Mouse (Mus musculus) CD8-positive naive resting alpha-beta T cell, adult 2 months (primary cell): ENCODE results near the gene Drc7.
"Not testable (repeated sequence)": the region's sequence is repeated elsewhere in the genome, so short reads cannot be mapped to it uniquely, and the experiment has no call there.

Experiments used
- DNase-seq, 2 experiments: peaks; one replicate each; pipeline ENCODE4 v3.0.0; 2022; ENCODE audit warnings: low read depth in 2 of 2, low spot score in 2 of 2

The Drc7 gene

DNA sequence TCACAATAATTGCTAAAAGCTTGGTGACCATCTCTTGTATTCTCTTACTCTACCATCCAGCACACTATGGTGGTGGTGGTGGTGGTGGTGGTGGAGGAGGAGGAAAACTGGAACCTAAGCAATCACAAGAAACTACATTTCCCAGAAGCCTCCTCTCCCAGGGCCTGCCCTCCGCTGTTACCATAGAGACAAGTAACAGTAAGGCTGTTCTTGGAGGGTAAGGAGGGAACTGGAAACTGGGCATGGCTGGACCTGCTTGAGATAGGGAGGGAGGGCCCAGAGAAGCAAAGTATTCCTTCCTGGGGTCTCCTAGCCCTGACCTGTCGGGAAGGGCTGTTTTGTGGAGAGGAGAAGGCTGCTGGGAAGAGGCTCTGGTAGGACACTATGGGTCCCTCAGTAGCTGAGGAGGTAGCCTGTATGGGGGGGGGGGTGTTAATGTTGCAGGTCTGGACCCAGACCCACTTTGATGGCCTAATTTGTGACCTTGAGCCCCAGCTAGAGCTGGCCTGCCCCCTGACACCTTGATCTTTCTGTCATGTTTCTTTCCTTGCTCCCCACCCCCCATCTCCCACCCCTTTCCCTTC is at the start of gene Drc7:
Gene Drc7, plus strand, starts transcription at position 177 of the 584 bp plus-strand sequence.
- no peak for DNase-seq

DNA sequence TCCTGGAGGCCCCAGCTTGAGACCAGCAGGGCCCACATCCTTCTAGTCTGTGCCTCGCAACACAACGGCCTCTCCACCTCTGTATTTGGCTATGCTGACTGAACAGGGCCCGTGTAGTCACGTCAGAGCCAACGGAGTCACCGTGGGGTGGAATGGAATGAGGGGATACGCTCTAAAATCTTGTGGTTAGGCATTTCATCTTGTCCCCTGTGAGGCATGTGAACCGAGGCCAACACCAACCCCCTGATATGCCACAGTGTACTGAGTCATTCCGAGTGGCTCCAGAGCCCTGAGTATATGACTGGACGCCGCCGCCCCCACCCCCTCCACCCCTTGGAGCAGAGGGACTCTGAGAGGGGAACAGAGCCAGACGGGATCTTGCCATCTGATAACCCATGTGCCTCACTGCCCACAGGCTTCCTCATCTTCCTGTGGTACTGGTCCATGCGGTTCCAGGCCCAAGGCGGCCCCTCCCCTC is 42.4 kb upstream of the Drc7 start:
- DNase-seq, result no peak

DNA sequence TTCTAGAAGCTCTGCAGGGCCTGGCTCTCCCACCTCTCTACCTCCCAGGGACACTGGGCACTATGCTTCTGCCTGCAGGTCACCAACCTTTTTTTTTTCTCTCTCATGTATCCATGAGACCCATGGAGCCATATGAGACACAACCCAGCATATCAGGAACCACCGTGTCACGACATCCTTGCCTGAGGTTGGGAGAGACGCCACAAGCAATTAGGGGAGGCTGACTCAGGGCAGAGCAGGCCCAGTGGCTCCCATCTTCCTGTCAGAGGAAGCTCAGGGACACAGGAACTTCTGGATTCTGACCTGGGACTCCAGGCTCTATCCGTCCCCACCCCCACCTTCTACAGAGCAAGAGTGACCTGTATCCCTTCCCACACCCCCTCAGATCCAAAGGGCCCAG is 39.0 kb upstream of the Drc7 start:
- no peak for DNase-seq

DNA sequence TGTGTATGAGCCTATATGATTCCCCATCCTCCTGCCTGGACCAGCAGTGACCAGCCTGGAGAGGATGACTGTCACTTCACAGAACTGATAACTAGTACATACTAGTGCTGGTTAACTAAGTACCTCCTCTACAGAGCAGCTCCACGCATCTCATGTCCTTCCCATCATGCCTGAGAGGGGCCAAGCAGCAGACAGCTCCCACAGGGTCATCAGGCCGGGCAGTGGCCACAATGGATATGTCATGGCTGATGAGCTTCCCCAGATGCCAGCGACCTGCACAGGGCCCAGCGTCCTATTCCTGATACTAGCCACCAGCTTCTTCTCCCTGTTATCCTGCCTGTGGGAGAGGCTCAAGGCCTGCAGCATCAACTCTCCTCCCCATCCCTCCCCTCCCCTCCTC is 38.2 kb upstream of the Drc7 start:
- no peak for DNase-seq

DNA sequence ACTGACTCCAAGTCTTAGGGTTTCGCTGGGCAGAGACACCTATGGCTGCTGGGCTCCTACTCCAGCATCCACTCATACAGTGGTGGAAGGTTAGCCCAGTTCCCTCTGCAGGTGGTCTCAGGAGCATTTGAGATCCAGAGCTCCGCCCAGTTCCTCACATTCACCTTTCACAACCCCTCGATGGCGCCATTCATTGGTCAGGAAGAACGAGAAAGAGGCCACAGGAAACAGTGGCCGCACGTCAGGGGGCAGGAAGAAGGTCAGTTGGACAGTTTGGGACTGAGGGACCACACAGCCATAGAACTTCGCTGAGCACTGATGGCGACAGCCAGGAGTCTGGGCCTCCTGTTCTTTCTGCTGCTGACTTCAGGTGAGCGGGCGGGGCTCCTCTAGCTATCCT is 37.5 kb upstream of the Drc7 start, which contains the start of gene Adgrg3:
Gene Adgrg3, plus strand, starts transcription at position 242 of the 400 bp plus-strand sequence.
- no peak for DNase-seq

GRCm38 (mm10) chr8:95017969-95018635 is 36.8 kb upstream of the Drc7 start:
- no peak for DNase-seq

- DNase-seq, result peak; percentile 62 to 69
These were observed 34.6 kb upstream of the Drc7 start for GRCm38 (mm10) chr8:95020293-95020777.

GRCm38 (mm10) chr8:95020821-95021220 is 34.1 kb upstream of the Drc7 start:
- peak; percentile 25 to 46 for DNase-seq

- no peak for DNase-seq
These were observed 31.7 kb upstream of the Drc7 start for GRCm38 (mm10) chr8:95023201-95023600.

DNA sequence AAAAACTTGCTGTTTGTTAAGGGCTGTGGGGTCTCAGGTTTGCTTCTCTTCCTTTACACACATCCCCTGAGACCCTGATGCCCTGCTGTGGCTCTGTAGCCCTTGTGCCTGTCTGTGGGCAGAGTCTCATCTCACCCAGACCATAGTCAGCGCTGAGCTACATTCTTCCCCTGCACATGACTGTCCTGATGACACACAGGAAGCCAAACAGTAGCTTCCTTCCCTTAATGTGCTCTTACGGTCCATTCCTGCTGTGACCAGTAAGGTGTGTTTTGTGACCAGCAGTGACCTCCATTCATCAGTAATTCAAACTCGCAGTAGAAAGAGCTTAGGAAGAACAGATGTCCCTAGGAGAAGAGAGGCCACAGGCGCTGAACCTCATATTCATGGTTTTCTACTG is 30.5 kb upstream of the Drc7 start:
- no peak for DNase-seq

- peak in 1 of 2 experiments; percentile 45 for DNase-seq
These were observed 29.5 kb upstream of the Drc7 start for GRCm38 (mm10) chr8:95025421-95025820.

DNA sequence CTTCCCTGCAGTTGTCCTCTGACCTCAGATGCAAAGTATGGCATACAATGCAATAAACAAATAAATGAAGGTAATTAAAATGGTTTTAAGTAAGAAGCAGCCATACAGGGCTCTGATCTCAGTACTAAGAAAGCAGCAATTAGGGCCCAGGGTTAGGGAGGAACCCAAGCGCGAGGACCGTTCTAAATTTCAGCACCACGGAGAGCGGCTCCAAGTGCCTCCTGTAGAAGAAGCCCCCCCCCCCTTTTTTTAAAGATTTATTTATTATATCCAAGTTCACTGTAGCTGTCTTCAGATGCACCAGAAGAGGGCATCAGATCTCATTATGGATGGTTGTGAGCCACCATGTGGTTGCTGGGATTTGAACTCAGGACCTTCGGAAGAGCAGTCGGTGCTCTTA is 26.5 kb upstream of the Drc7 start:
- DNase-seq, result not testable (repeated sequence)

DNA sequence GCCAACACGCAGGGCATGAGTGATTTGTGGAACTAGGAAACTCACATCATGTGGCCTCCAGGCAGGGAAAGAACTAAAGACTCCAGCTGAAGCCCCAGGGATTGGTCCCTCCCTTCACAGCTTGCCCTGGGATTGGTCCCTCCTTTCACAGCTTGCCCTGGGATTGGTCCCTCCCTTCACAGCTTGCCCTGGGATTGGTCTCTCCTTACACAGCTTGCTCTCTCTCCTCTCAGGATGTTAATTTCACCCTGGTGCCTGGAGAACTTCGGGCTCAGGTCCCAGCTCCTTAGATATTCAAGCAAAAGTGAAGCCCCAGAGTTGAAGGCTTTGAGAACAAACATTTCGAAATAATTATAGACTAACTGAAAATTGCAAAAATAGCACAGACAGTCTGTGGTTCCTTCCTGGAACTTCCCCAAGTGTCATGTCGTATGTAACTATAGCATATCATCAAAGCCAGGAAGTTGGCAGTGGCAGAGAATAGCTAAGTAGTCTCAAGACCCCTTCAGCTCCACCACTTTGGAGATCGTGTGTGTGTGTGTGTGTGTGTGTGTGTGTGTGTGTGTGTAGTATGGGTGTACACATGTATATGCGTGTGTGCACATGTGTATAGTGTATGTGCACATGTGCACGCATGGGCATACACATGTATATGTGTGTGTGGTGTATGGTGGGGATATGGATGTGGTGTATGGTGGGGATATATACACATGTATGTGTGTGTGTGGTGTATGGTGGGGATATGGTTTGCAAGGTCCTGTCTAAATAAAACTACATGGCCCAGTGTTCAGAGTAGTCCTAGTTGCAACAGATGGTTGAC is 17.6 kb upstream of the Drc7 start:
- DNase-seq, result no peak

- no peak for DNase-seq
These were observed 12.8 kb upstream of the Drc7 start for GRCm38 (mm10) chr8:95041883-95042784.

DNA sequence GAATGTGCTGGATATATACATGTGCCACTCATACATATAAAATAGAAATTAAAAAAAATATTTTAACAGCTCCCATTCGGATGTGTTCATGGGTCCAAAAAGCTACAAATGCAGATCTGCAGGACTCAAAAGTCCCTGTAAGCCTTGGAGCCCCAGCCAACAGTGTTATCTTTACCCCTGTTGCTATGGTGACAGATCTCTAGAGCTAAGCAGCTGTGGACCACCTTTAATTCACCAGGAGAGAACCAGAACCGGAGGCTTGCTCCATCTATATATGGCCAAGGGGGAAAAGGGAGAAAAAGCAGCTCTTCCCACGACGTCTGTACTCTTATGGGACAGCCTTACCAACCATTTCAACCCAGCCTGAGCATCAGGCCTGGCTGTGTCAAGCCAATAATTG is 10.1 kb upstream of the Drc7 start:
- DNase-seq, result no peak

- no peak for DNase-seq
These were observed 7.9 kb upstream of the Drc7 start for GRCm38 (mm10) chr8:95046982-95047381.

DNA sequence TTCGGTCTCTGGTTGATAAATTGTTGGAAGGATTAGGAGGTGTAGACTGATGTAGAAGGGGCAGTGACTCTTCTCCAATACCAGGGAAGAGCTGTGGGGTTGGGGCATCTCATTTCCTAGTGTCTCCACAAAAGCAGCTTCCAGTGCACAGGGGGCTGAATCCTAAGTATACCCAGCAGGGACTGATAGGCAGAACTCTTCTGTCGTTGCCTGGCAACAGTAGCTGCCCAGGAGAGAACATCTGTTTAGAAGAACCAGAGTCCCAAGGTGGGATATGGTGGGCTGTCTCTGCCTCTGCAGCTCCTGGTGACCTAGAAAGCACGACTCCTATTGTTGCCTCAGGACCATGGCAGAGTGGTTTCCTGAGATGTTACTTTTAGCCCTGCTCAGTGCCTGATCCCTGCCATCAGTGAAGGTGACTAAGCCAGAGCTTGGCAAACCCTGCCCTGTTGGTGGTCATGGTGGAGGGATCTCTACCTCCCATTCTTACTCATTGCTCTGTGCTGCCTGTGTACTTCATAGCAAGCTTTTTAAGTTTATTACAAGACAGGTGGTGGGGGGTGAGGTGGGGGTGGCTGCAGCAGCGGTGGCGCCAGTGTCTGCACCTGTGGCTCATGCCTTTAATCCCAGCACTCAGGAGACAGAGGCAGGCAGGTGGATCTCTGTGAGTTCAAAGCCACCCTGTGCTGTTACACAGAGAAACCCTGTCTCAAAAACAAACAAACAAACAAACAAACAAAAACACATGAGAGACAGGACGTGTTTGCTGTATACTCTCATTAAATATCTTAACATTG is 6.8 kb upstream of the Drc7 start:
- DNase-seq, result no peak

DNA sequence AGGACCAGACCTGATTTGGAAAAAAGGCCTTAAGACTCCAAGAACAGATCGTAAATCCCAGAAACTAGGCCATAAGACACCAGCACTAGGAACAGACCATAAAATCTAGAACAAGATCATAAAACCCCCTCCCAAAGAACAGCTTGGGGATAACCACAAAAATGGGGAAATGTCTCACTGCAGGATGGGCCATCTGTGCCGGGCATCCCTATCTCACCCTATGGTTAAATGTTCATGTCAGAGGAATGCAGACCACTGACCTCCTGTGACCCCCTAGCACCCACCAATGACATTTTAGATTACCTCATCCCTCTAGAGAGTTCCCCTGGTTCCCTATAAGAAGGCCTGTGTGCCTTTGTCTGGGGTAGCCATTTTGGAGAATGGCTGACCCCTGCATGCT is 5.3 kb upstream of the Drc7 start:
- DNase-seq, result no peak

GRCm38 (mm10) chr8:95054438-95054837 is 465 bp upstream of the Drc7 start:
- DNase-seq, result no peak

GRCm38 (mm10) chr8:95056414-95056813 is 1.5 kb downstream of the Drc7 start:
- DNase-seq, result no peak
